Mouse (Mus musculus) forebrain, postnatal 0 days (tissue): Measurements from ENCODE around the gene Mrps21. TPM values are rescaled to one million over a fixed set of nuclear protein-coding genes. Genes with fewer than 3 reads are reported as not detected.

ENCODE experiments used
- ATAC-seq: fragments of 200-750 bp; cut with Nextera tagmentation; 2 replicates; pipeline ENCODE4 v1.8.0; 2017; ENCODE audit warnings: mild to moderate bottlenecking, moderate library complexity
- DNase-seq: peaks from one replicate; pipeline ENCODE4 v3.0.0-alpha.2; 2015
- H3K27ac ChIP-seq: fragments of 300-500 bp; sonication (generic); 2 replicates; pipeline ENCODE4 v1.5.1; 2014; ENCODE audit warnings: low read depth, mild to moderate bottlenecking, antibody characterized with exemption, low read length, moderate library complexity, mixed read lengths
- H3K27me3 ChIP-seq: fragments of 300-500 bp; sonication (generic); 2 replicates; pipeline ENCODE4 v1.6.1; 2014; ENCODE audit warnings: mild to moderate bottlenecking, low read length, mixed read lengths; ENCODE audit not compliant: insufficient read depth
- H3K36me3 ChIP-seq: fragments of 300-500 bp; sonication (generic); 2 replicates; pipeline ENCODE4 v1.6.1; 2014; ENCODE audit warnings: mild to moderate bottlenecking, moderate library complexity; ENCODE audit not compliant: insufficient read depth
- H3K4me1 ChIP-seq: fragments of 300-500 bp; sonication (generic); 2 replicates; pipeline ENCODE4 v1.6.1; 2014; ENCODE audit warnings: antibody characterized with exemption; ENCODE audit not compliant: insufficient read depth
- H3K4me2 ChIP-seq: fragments of 300-500 bp; sonication (generic); 2 replicates; pipeline ENCODE4 v1.6.1; 2014; ENCODE audit warnings: low read depth, mild to moderate bottlenecking, moderate library complexity
- H3K4me3 ChIP-seq: fragments of 300-500 bp; sonication (generic); 2 replicates; pipeline ENCODE4 v1.5.1; 2014; ENCODE audit warnings: low read depth, low read length, mixed read lengths
- H3K9ac ChIP-seq: fragments of 300-500 bp; sonication (generic); 2 replicates; pipeline ENCODE4 v1.6.1; 2014; ENCODE audit warnings: mild to moderate bottlenecking
- H3K9me3 ChIP-seq: fragments of 300-500 bp; sonication (generic); 2 replicates; pipeline ENCODE4 v1.6.1; 2016; ENCODE audit warnings: low read length
- CTCF ChIP-seq: sonication (generic); IDR thresholded peaks from 2 replicates; pipeline ENCODE4 v1.5.1; 2016; ENCODE audit warnings: antibody characterized with exemption, control low read depth, low read depth
- WGBS: fragments of 180-500 bp; shearing (Covaris S2); extraction: QIAGEN DNeasy Blood & Tissue Kit; methylation state at CpG from one replicate; pipeline ENCODE4 v1.1.7; 2014; 5-methylcytosine and 5-hydroxymethylcytosine counted together
- polyA plus RNA-seq: library from polyadenylated mRNA; unstranded; fragments of >200 nt; fragmentation: Nextera tagmentation; extraction: Ambion mirVana; gene quantifications from 2 replicates; pipeline ENCODE4 v1.2.1, GENCODE M21; 2015
- total RNA-seq: library from RNA; depleted of rRNA; stranded (reverse); fragments of >200 nt; gene quantifications from 2 replicates; pipeline ENCODE4 v1.2.3, GENCODE M21; 2014

Gene Mrps21
- total and polyA plus RNA-seq, 2 experiments from 2014 or later: 113 to 251 TPM

- H3K27ac ChIP-seq: 0 out of 2 replicates have a peak within 1 kb of the TSS, but pooled peaks have one; percentile 29
Measured at GRCm38 (mm10) chr3:95881979-95882815, 10.9 kb upstream of the Mrps21 start, which contains the start of gene Ciart. TSS of gene Ciart (minus strand) at chr3:95882251.

DNA sequence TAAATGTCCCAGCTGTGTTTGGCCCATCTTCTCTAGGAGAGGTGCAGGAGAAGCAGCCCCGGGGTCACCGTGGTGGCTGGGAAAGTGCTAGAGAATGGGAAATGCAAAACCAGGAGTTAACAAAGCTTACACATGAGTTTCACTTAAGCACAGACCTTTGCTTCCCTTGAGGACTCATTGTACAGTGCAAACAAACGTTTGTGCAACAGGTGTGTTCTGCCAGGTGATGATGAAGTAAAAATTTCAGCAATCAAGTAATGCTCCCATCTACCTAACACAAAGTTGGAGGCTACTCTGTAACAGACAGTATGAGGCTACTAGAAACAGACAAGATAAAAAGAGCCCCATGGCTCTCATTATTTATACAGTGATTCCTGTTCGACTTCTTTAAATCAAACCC is 7.7 kb upstream of the Mrps21 start:
- ATAC-seq (no peak), DNase-seq (no peak)
- WGBS: 95% methylated on average over 4 of the region's 4 CpGs
- peaks cover 5% of the 10 kb centered on the region; the same call in 1 of the 2 replicates for H3K4me1 ChIP-seq
- no peaks in the 10 kb centered on the region for H3K27me3 ChIP-seq
- no peak overlapping the region for H3K4me2 ChIP-seq
- H3K36me3 ChIP-seq: no peaks in the 10 kb centered on the region
- no peaks in the 10 kb centered on the region for H3K9me3 ChIP-seq
- H3K9ac ChIP-seq: no peak overlapping the region
- no peak overlapping the region for H3K4me3 ChIP-seq
- H3K27ac ChIP-seq: no peak overlapping the region
- no peak for TF ChIP-seq CTCF

More at GRCm38 (mm10) chr3:95881979-95882815, 10.9 kb upstream of the Mrps21 start, which contains the start of gene Ciart:
- DNase-seq: peak; percentile 97
- peak; percentile 1; the same call in 1 of the 2 replicates for TF ChIP-seq CTCF
- peak; percentile 100 for ATAC-seq
- Histone ChIP-seq H3K4me3 (peak within 1 kb of the TSS; percentile 43), H3K27me3 (no peaks in the 10 kb centered on the region), H3K4me1 (peaks cover 5% of the 10 kb centered on the region; the same call in 1 of the 2 replicates), H3K36me3 (no peaks in the 10 kb centered on the region), H3K9me3 (no peaks in the 10 kb centered on the region), H3K9ac (peak within 1 kb of the TSS; percentile 40), H3K4me2 (peak within 1 kb of the TSS; percentile 79)
- under 1% methylated on average over 66 of the region's 66 CpGs for WGBS

DNA sequence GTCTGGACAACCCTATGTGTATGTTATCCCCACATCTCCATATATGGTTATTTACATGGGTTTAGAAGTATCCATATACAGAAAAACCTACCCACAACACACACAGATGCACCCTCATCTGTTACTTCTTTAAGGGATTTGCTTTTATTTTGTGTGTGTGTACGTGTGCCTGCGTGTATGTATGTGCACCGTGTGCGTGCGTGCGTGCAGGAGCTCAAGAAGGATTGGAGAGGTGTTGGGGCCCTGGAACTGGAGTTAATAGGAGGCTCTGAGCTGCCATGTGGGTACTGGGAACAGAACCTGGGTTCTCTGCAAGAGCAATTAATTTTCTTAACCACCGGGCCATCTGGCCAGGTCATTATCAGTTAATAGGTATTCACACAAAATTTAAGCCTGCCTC is 729 bp upstream of the Mrps21 start:
- ATAC-seq (no peak), DNase-seq (no peak)
- Histone ChIP-seq H3K9ac (peak overlapping the region; percentile 66; the same call in 1 of the 2 replicates), H3K4me3 (peak overlapping the region; percentile 66), H3K27ac (no peak overlapping the region), H3K36me3 (0 out of 2 replicates have a peak, but pooled peaks cover 9% of the 10 kb centered on the region), H3K4me1 (peaks cover 14% of the 10 kb centered on the region), H3K27me3 (no peaks in the 10 kb centered on the region), H3K4me2 (peak overlapping the region; percentile 68), H3K9me3 (no peaks in the 10 kb centered on the region)
- no peak for TF ChIP-seq CTCF
- WGBS: 77% methylated on average over 7 of the region's 7 CpGs

- H3K9me3 ChIP-seq: no peaks in the 10 kb centered on the region
- ATAC-seq: peak; percentile 48
Measured at GRCm38 (mm10) chr3:95870976-95871375, 343 bp downstream of the Mrps21 start.

DNA sequence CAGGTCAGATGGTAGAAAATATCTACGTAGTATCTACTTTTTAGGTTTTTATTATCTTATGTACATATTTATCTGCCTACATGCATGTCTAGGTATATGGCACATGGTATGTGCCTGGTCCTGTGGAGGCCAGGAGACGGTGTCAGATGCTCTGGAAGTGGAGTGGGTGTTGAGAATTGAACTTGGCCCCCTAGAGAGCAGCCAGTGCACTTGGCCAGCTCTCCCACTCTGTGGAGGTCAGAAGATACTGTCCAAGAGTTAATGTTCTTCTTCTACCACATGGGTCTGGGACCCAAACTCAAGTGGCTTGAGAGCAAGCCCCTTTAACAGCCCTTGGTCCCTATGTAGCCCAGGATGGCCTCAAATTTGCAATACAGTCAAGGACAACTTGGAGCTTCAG is 3.9 kb downstream of the Mrps21 start:
- Histone ChIP-seq H3K36me3 (peaks cover 23% of the 10 kb centered on the region; the same call in 1 of the 2 replicates), H3K9me3 (no peaks in the 10 kb centered on the region), H3K4me2 (no peak overlapping the region), H3K27me3 (no peaks in the 10 kb centered on the region), H3K27ac (no peak overlapping the region), H3K9ac (no peak overlapping the region), H3K4me1 (peaks cover 12% of the 10 kb centered on the region), H3K4me3 (no peak overlapping the region)
- ATAC-seq (no peak), DNase-seq (no peak)
- TF ChIP-seq CTCF: no peak
- 95% methylated on average over 2 of the region's 2 CpGs for WGBS

More at GRCm38 (mm10) chr3:95870976-95871375, 343 bp downstream of the Mrps21 start:
- H3K4me3 ChIP-seq: peak overlapping the region; percentile 66
- DNase-seq: no peak
- peak overlapping the region; percentile 68 for H3K4me2 ChIP-seq
- H3K27ac ChIP-seq: peak overlapping the region; percentile 79
- H3K4me1 ChIP-seq: peaks cover 14% of the 10 kb centered on the region
- peak overlapping the region; percentile 66 for H3K9ac ChIP-seq
- no peak for TF ChIP-seq CTCF
- H3K36me3 ChIP-seq: 0 out of 2 replicates have a peak, but pooled peaks cover 9% of the 10 kb centered on the region
- no peaks in the 10 kb centered on the region for H3K27me3 ChIP-seq
- WGBS: 8% methylated on average over 15 of the region's 15 CpGs

- Histone ChIP-seq H3K4me1 (peaks cover 6% of the 10 kb centered on the region; the same call in 1 of the 2 replicates), H3K9ac (no peak overlapping the region), H3K27ac (no peak overlapping the region), H3K9me3 (no peaks in the 10 kb centered on the region), H3K27me3 (no peaks in the 10 kb centered on the region), H3K4me2 (no peak overlapping the region), H3K4me3 (no peak overlapping the region), H3K36me3 (peaks cover 23% of the 10 kb centered on the region; the same call in 1 of the 2 replicates)
- DNase-seq (no peak), ATAC-seq (no peak)
- 88% methylated on average over 5 of the region's 5 CpGs for WGBS
- TF ChIP-seq CTCF: no peak
Measured at GRCm38 (mm10) chr3:95866071-95866470, 5.2 kb downstream of the Mrps21 start.

- WGBS: 96% methylated on average over 20 of the region's 20 CpGs
- H3K36me3 ChIP-seq: peaks cover 23% of the 10 kb centered on the region; the same call in 1 of the 2 replicates
- H3K27me3 ChIP-seq: no peaks in the 10 kb centered on the region
- DNase-seq (no peak), ATAC-seq (no peak)
- H3K9me3 ChIP-seq: no peaks in the 10 kb centered on the region
- H3K27ac ChIP-seq: no peak overlapping the region
- TF ChIP-seq CTCF: no peak
- no peak overlapping the region for H3K4me2 ChIP-seq
- H3K4me1 ChIP-seq: peaks cover 2% of the 10 kb centered on the region; the same call in 1 of the 2 replicates
- no peak overlapping the region for H3K4me3 ChIP-seq
- no peak overlapping the region for H3K9ac ChIP-seq
Measured at GRCm38 (mm10) chr3:95865571-95865970, 5.7 kb downstream of the Mrps21 start.
